Mouse (Mus musculus): Measurements from ENCODE around the gene Rrp12.

Gene Rrp12

DNA sequence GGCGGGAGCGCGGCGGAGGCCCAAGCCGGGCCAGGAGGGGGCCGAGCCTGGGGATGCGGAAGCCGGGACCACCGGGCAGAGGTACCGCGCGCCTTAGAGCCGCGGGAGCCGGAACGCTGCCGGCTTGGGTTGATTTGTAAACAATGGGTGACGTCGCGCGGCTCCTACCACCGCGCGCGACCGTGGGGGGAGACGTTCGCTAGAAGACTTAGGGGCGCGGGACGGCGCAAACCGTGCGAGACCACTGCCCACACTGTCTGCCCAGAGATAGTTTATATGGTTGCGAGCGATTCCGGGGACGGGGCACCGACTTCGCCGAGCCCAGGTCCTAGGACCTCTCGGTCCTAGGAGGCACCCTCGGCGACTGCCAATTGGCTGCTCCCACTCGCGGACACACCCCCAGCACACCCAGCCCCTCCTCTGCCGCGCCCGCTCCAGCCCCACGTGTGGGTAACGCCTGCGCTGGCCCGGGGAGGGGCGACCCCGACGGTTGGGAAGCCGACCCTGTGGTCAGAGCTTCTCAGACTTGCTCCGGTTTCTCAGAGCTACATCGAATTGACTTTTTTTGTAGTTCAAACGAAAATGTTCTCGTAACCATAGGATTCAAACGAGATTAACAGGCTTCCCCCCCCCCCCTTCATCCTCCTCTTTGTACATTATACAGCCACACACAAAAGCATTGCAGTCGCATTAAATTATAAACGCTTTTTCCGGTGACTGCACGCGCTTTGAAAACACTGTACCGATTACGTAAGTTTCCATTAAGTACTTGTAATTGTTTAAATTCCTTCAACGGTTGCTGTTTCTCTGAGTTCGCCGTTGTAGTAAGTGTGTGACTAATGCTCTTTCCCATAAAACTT is 47.8 kb downstream of the Rrp12 start, which contains the start of gene Frat2:
Gene Frat2, minus strand, starts transcription at position 141 of the 860 bp plus-strand sequence.
- peak; percentile 95 for DNase-seq (ENCODE audit: low spot score)

DNA sequence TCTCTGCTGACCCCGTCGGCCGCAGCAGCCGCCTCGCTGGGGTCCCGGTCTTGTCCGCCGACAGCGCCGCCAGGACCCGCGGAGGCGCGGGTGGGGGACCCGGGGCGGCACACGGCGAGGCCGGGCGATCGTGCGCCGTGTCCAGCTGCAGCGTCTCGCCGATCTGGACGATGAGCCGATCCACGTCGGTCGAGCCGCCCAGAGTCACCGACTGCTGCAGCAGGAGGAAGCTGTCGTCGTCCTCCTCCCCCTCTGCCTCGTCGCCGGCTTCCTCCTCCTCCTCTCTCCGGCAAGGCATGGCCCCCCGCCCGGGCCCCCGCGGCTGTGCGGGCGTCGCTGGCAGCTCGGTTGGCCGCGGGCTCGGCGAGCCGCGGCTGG is 48.4 kb downstream of the Rrp12 start:
- peak; percentile 65 for DNase-seq (ENCODE audit: low spot score)

GRCm38 (mm10) chr19:41847091-41847581 is 48.8 kb downstream of the Rrp12 start:
- peak; percentile 54 for DNase-seq (ENCODE audit: low spot score)

- peak; percentile 31 for DNase-seq (ENCODE audit: low spot score)
These were observed 49.4 kb downstream of the Rrp12 start for GRCm38 (mm10) chr19:41846366-41847090.

DNA sequence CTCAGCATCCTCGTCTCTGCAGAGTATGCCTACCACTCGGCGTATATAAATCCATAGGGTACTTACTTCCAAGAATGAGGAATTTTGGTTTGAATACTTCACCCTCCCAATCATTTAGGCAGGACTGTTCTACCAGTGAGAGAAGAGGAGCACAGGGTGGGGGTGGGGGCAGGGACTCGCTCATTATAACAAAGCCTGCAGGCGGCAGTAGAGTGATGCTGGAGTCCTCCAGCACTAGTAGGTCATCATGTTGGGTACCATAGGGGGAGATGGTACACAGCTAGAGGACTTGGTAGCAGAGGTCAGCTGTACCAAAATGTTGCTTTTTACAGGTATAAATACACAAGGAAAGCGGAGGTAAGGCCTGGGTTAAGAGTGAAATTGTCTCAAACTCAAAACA is 51.6 kb downstream of the Rrp12 start:
- no peak for DNase-seq (ENCODE audit: low spot score)

GRCm38 (mm10) chr19:41842706-41843105 is 53.3 kb downstream of the Rrp12 start:
- DNase-seq (ENCODE audit: low spot score): no peak

- DNase-seq (ENCODE audit: low spot score): no peak
These were observed 53.8 kb downstream of the Rrp12 start for GRCm38 (mm10) chr19:41842196-41842595.

- DNase-seq (ENCODE audit: low spot score): no peak
These were observed 54.7 kb downstream of the Rrp12 start for GRCm38 (mm10) chr19:41841105-41841750.

DNA sequence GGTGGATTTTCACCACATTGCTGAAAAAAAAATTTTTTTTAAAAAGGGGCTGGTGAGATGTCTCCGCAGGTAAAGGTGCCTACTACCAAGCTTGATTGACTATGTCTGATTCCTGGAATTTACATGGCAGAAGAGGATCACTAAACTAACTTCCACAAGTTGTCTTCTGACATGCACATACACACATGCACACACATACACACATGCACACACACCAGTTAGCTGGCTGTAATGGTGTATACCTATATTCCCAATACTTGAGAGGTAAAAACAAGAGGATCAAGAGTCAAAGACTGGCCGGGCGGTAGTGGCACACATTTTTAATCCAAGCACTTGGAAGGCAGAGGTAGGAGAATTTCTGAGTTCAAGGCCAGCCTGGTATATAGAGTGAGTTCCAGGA is 56.3 kb downstream of the Rrp12 start:
- no peak for DNase-seq (ENCODE audit: low spot score)

DNA sequence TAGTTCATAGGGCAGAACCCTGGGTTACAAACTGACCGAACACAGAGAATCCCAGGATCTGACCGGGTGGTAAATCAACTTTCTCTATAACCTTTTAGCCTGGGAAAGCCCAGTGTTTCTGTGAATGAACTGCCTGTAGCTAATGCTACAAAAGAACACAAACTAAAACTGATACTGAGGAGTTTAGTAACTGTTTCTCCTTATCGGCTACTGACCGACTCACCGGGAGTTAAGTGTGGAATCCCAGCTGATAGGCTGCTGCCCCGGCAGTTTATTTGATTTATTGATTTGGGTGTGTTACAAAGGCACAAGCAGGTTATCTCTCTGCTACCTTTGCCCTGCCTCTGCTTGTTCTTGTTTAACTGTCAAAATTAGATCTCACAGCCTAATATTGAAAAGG is 57.2 kb downstream of the Rrp12 start:
- no peak for DNase-seq (ENCODE audit: low spot score)

- no peak for DNase-seq (ENCODE audit: low spot score)
These were observed 58.1 kb downstream of the Rrp12 start for GRCm38 (mm10) chr19:41837917-41838261.

DNA sequence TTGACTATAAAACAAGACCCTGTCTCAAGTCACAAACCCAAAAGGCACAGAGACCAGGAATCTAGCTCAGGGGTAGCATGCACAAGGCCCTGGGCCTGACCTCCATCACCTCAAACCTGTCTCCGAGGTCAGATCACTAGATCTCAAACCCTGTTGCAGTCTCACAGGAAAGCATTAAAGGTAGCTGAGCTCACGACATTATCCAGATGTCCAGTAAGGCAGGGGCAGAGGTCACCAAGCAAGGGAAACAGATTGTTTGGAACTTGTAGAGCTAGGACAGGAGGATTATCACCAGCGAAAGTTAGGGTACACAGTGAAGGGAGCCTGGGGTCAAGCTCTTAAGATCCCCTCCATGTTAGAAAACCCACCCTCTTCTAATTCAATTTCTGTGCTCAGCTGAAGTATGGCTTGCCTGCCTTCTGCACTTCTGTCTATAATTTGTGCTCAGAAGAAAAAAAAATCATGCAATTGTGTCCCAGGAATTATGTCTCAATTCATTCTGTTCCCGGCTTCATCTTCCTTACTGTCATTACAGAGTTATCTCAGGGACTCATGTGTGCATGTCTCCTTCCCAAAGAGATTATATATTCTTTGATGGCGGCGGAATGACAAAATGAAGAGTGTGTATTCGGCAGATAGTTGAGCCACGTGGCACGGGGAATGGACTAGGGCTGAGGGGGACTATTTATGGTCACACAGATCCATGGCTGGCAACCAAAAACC is 58.6 kb downstream of the Rrp12 start:
- DNase-seq (ENCODE audit: low spot score): no peak

GRCm38 (mm10) chr19:41836719-41837118 is 59.3 kb downstream of the Rrp12 start:
- DNase-seq (ENCODE audit: low spot score): no peak

- peak; percentile 65 for DNase-seq (ENCODE audit: low spot score)
These were observed 60.2 kb downstream of the Rrp12 start for GRCm38 (mm10) chr19:41835816-41836215.

DNA sequence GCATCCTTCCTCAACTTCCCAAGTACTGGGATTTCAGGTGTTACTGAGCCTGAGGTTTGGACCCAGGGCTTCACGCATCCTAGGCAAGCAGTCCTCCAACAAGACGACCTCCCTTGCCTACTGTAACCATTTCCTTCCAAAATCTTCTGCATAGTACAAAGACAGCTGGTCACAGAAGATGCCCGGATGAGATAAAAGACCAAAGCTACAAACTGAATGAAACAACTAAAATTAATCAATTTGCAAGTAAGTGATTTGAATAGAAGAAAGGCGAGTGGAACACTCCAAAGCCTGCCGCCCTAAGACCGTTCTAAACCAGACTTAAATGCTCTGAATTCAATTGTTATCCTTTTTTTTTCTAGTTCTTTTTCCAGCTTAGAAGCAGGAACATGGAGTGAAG is 60.6 kb downstream of the Rrp12 start:
- DNase-seq (ENCODE audit: low spot score): no peak

DNA sequence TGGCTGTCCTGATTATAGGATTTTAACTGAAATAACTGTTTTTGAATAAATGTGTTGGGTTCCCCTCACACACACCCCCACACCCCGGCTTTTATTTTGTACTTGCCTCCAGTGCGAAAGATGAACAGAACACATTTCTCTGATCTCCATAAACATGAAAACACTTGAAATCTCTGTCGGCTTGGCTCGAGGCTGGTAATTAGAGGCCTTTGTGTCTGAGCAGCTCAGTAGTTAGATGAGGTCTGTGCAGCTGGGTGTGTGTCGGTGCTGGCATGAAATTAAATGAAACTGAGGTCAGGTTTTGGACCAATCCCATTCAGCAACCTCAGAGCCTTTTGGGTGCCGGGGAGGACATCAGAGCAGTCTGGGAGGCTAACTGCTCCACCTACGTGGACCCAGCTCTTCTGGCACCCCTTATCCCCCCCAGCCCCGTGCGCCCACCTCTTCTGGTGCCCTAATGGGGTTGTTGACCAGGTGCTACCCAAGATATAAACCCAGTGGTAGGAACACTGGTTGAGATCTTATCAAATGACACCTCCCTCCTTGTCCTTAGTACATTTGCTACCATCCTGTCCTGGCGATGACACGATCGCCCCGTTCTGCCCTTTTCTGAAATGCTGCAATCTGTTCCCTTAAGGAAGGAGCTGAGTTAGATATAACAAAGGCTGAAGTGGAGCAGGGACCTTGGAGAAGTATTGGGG is 63.3 kb downstream of the Rrp12 start:
- no peak for DNase-seq (ENCODE audit: low spot score)

DNA sequence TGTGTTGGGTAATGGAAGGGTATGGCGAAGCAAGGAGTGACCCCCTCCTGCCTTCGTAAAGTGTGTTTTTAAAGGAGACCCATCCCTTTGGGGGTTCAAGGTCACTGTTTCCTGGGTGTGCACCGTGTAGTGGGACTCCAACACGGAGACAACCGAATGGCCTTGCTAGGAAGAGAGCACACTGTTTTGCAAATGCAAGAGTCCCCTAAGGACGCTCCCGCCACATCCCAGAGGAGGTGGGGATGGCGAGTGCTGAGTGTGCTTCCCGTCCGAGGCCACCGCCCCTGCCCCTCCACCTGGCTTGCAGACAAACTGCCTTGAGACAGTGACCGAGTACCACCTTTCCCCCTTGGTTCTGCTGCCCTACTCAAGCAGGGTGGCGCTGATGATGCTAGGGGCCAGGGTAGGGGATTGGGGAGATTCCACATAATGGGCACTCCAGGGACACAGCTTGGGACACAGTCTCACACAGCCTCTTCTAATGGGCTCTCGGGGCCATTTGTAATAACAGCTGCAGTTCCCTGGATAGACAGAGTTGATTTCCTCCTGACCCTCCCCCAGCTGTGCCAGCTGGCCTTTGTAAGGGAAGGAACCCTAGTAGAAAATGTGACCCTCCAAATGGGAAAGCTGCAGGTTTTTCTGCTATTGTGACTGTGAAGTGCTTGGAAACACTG is 64.1 kb downstream of the Rrp12 start:
- peak; percentile 37 for DNase-seq (ENCODE audit: low spot score)

DNA sequence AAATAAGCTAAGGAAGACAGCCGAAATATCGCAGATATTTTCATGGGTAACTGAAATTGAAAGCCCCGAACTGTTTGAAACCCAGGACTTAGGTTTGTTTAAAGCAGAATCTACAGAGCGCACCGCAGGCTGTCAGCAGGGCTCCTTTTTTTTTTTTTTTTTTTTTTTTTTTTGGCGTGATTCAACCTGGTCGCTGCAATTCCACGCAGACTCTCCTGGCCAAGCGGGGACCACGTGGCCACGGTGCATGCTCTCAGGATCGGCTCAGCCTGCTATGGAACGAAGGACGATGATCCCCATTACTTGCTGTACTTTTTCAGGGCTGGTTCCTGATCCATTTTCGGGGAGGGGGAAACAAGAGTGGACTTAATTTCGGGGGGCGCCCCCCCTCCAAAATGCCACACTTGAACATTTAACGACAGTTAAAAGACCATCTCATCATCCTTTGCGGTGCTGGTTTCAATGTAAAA is 64.8 kb downstream of the Rrp12 start:
- peak; percentile 61 for DNase-seq (ENCODE audit: low spot score)

DNA sequence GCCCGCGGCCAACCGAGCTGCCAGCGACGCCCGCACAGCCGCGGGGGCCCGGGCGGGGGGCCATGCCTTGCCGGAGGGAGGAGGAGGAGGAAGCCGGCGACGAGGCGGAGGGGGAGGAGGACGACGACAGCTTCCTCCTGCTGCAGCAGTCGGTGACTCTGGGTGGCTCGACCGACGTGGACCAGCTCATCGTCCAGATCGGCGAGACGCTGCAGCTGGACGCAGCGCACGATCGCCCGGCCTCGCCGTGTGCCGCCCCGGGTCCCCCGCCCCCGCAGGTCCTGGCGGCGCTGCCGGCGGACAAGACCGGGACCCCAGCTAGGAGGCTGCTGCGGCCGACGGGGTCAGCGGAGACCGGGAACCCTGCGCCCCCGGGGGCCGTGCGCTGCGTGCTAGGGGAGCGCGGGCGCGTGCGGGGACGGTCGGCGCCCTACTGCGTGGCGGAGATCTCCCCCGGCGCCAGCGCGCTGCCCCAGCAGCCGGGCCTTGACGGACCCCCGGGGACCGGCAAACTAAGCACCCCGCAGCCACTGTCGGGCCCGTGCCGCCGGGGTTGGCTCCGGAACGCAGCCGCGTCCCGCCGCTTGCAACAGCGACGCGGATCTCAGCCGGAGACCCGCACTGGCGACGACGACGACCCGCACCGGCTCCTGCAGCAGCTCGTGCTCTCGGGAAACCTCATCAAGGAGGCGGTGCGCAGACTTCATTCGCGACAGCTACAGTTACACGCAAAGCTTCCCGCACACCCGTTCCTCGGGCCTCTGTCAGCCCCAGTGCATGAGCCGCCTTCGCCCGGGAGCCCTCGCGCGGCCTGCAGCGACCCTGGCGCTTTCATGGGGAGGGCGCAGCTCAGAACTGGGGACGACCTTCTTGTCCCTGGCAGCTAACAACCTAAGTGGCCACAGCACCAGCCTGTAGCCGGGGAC is 65.6 kb downstream of the Rrp12 start:
- DNase-seq (ENCODE audit: low spot score): no peak
